Mouse (Mus musculus) gastrocnemius, adult 18-20 months (tissue): ENCODE measurements at regions not wholly inside any gene's neighbourhood (a gene's known extent, or its start where the extent isn't known, plus 50 kb on each side); places are given as distances from the start of the nearest gene placed in this dataset.
A peak's percentile ranks its signal among the peaks of the same experiment; 100 is the strongest.

Experiments
- DNase-seq: peaks from one replicate; pipeline ENCODE4 v3.0.0; 2021; ENCODE audit warnings: low spot score

- DNase-seq: no peak
Measured at GRCm38 (mm10) chr19:60684417-60684816, 71.4 kb upstream of the Nanos1 start.

- no peak for DNase-seq
Measured at GRCm38 (mm10) chr19:60682283-60682682, 73.5 kb upstream of the Nanos1 start.

- peak; percentile 2 for DNase-seq
Measured at GRCm38 (mm10) chr19:60681481-60681880, 74.3 kb upstream of the Nanos1 start.

- DNase-seq: no peak
Measured at GRCm38 (mm10) chr19:60678236-60678635, 77.6 kb upstream of the Nanos1 start.

- no peak for DNase-seq
Measured at GRCm38 (mm10) chr19:60674953-60675472, 80.8 kb upstream of the Nanos1 start.

- no peak for DNase-seq
Measured at GRCm38 (mm10) chr19:60670781-60671180, 85.0 kb upstream of the Nanos1 start.

GRCm38 (mm10) chr19:60665842-60666241, 85.0 kb upstream of the Cacul1 start:
- no peak for DNase-seq

GRCm38 (mm10) chr19:60651102-60651695, 70.4 kb upstream of the Cacul1 start:
- DNase-seq: no peak

- DNase-seq: no peak
Measured at GRCm38 (mm10) chr19:60640065-60640464, 59.2 kb upstream of the Cacul1 start.
